Mouse (Mus musculus) heart, embryonic 15.5 days (tissue): ENCODE measurements around the gene Rab26. TPM values are rescaled to one million over a fixed set of nuclear protein-coding genes. Genes with fewer than 3 reads are reported as not detected.

ENCODE experiments used
- ATAC-seq: fragments of 200-750 bp; cut with Nextera tagmentation; replicated peaks from 2 replicates; pipeline ENCODE4 v1.8.0; 2017; ENCODE audit warnings: low read depth, moderate TSS enrichment; ENCODE audit not compliant: insufficient number of reproducible peaks, insufficient read depth, low FRiP score
- H3K27ac ChIP-seq: fragments of 300-500 bp; sonication (generic); 2 replicates; pipeline ENCODE4 v1.5.1; 2015; ENCODE audit warnings: mild to moderate bottlenecking, inconsistent platforms
- H3K27me3 ChIP-seq: fragments of 300-500 bp; sonication (generic); 2 replicates; pipeline ENCODE4 v1.6.1; 2015; ENCODE audit warnings: inconsistent platforms
- H3K36me3 ChIP-seq: fragments of 300-500 bp; sonication (generic); 2 replicates; pipeline ENCODE4 v1.6.1; 2015; ENCODE audit warnings: mild to moderate bottlenecking, inconsistent platforms
- H3K4me1 ChIP-seq: fragments of 300-500 bp; sonication (generic); replicated peaks from 2 replicates; pipeline ENCODE4 v1.6.1; 2015; ENCODE audit warnings: inconsistent platforms
- H3K4me2 ChIP-seq: fragments of 300-500 bp; sonication (generic); 2 replicates; pipeline ENCODE4 v1.6.1; 2015; ENCODE audit warnings: inconsistent platforms, mild to moderate bottlenecking, moderate library complexity
- H3K4me3 ChIP-seq: fragments of 300-500 bp; sonication (generic); 2 replicates; pipeline ENCODE4 v1.5.1; 2015; ENCODE audit warnings: mild to moderate bottlenecking, inconsistent platforms
- H3K9ac ChIP-seq: fragments of 300-500 bp; sonication (generic); 2 replicates; pipeline ENCODE4 v1.6.1; 2015; ENCODE audit warnings: mild to moderate bottlenecking, inconsistent platforms
- H3K9me3 ChIP-seq: fragments of 300-500 bp; sonication (generic); replicated peaks from 2 replicates; pipeline ENCODE4 v1.6.1; 2016; ENCODE audit warnings: inconsistent platforms
- WGBS: fragments of 180-500 bp; shearing (Covaris S2); methylation state at CpG from one replicate; pipeline ENCODE4 v1.1.7; 2015; ENCODE audit warnings: mixed read lengths; 5-methylcytosine and 5-hydroxymethylcytosine counted together
- polyA plus RNA-seq: library from polyadenylated mRNA; unstranded; fragments of >200 nt; fragmentation: Nextera tagmentation; extraction: Ambion mirVana; gene quantifications from 2 replicates; pipeline ENCODE4 v1.2.1, GENCODE M21; 2015

The Rab26 gene
- polyA plus RNA-seq, 1 experiment from 2014 or later: 0.97 TPM

- H3K4me1 ChIP-seq: peaks cover 12% of the 10 kb centered on the region
- ATAC-seq: 0 out of 2 replicates have a peak, but pooled peaks have one; percentile 3
- peak overlapping the region; percentile 70 for H3K4me2 ChIP-seq
- peak overlapping the region; percentile 33; the same call in 1 of the 2 replicates for H3K4me3 ChIP-seq
- H3K27me3 ChIP-seq: peaks cover 16% of the 10 kb centered on the region
- WGBS: 35% methylated on average over 19 of the region's 19 CpGs
- no peaks in the 10 kb centered on the region for H3K9me3 ChIP-seq
- H3K9ac ChIP-seq: no peak overlapping the region
- H3K27ac ChIP-seq: no peak overlapping the region
- peaks cover 43% of the 10 kb centered on the region for H3K36me3 ChIP-seq
Measured at GRCm38 (mm10) chr17:24507129-24507664, 26.8 kb downstream of the Rab26 start.

GRCm38 (mm10) chr17:24506332-24507070 lies 27.5 kb downstream of the Rab26 start:
- Histone ChIP-seq H3K4me3 (peak overlapping the region; percentile 33), H3K9me3 (no peaks in the 10 kb centered on the region), H3K27ac (no peak overlapping the region), H3K4me2 (peak overlapping the region; percentile 70), H3K36me3 (peaks cover 37% of the 10 kb centered on the region), H3K27me3 (peaks cover 16% of the 10 kb centered on the region), H3K4me1 (peaks cover 12% of the 10 kb centered on the region), H3K9ac (peak overlapping the region; percentile 52)
- ATAC-seq: peak; percentile 15; the same call in 1 of the 2 replicates
- 21% methylated on average over 36 of the region's 36 CpGs for WGBS

GRCm38 (mm10) chr17:24505286-24505955 lies 28.6 kb downstream of the Rab26 start:
- no peak for ATAC-seq
- H3K4me2 ChIP-seq: no peak overlapping the region

GRCm38 (mm10) chr17:24504085-24504484 lies 29.9 kb downstream of the Rab26 start:
- H3K27ac ChIP-seq: no peak overlapping the region
- 87% methylated on average over 10 of the region's 10 CpGs for WGBS
- no peak overlapping the region for H3K4me2 ChIP-seq
- no peaks in the 10 kb centered on the region for H3K9me3 ChIP-seq
- H3K4me3 ChIP-seq: no peak overlapping the region
- peaks cover 14% of the 10 kb centered on the region for H3K36me3 ChIP-seq
- peaks cover 12% of the 10 kb centered on the region for H3K4me1 ChIP-seq
- H3K27me3 ChIP-seq: peaks cover 16% of the 10 kb centered on the region
- no peak overlapping the region for H3K9ac ChIP-seq
- no peak for ATAC-seq

More at GRCm38 (mm10) chr17:24505286-24505955, 28.6 kb downstream of the Rab26 start:
- Histone ChIP-seq H3K9ac (no peak overlapping the region), H3K9me3 (no peaks in the 10 kb centered on the region), H3K27ac (no peak overlapping the region), H3K4me1 (peaks cover 12% of the 10 kb centered on the region), H3K4me3 (no peak overlapping the region), H3K27me3 (peaks cover 16% of the 10 kb centered on the region), H3K36me3 (peaks cover 27% of the 10 kb centered on the region)
- WGBS: 88% methylated on average over 30 of the region's 30 CpGs

- Histone ChIP-seq H3K9me3 (no peaks in the 10 kb centered on the region), H3K4me2 (no peak overlapping the region), H3K9ac (no peak overlapping the region), H3K27me3 (peaks cover 14% of the 10 kb centered on the region), H3K4me3 (no peak overlapping the region), H3K36me3 (no peaks in the 10 kb centered on the region), H3K27ac (no peak overlapping the region), H3K4me1 (peaks cover 9% of the 10 kb centered on the region)
- no peak for ATAC-seq
- 40% methylated on average over 11 of the region's 11 CpGs for WGBS
Measured at GRCm38 (mm10) chr17:24502208-24502607, 31.8 kb downstream of the Rab26 start.

- WGBS: 77% methylated on average over 1 of the region's 1 CpGs
- no peaks in the 10 kb centered on the region for H3K9me3 ChIP-seq
Measured at GRCm38 (mm10) chr17:24496026-24496425, 38.0 kb downstream of the Rab26 start.

GRCm38 (mm10) chr17:24495443-24495842 lies 38.6 kb downstream of the Rab26 start:
- Histone ChIP-seq H3K27ac (no peak overlapping the region), H3K9ac (no peak overlapping the region), H3K4me3 (no peak overlapping the region), H3K36me3 (no peaks in the 10 kb centered on the region), H3K27me3 (peaks cover 20% of the 10 kb centered on the region), H3K4me1 (no peaks in the 10 kb centered on the region), H3K4me2 (no peak overlapping the region), H3K9me3 (no peaks in the 10 kb centered on the region)
- WGBS: 68% methylated on average over 3 of the region's 3 CpGs
- no peak for ATAC-seq

More at GRCm38 (mm10) chr17:24496026-24496425, 38.0 kb downstream of the Rab26 start:
- no peak overlapping the region for H3K4me3 ChIP-seq
- no peak overlapping the region for H3K4me2 ChIP-seq
- no peak overlapping the region for H3K27ac ChIP-seq
- H3K36me3 ChIP-seq: no peaks in the 10 kb centered on the region
- no peak overlapping the region for H3K9ac ChIP-seq
- no peak for ATAC-seq
- peaks cover 14% of the 10 kb centered on the region for H3K27me3 ChIP-seq
- H3K4me1 ChIP-seq: no peaks in the 10 kb centered on the region

GRCm38 (mm10) chr17:24494627-24495335 lies 39.2 kb downstream of the Rab26 start:
- H3K9me3 ChIP-seq: no peaks in the 10 kb centered on the region
- H3K4me3 ChIP-seq: no peak overlapping the region
- H3K4me1 ChIP-seq: no peaks in the 10 kb centered on the region
- WGBS: 46% methylated on average over 2 of the region's 2 CpGs
- no peak overlapping the region for H3K4me2 ChIP-seq
- ATAC-seq: no peak
- H3K9ac ChIP-seq: no peak overlapping the region
- H3K27ac ChIP-seq: no peak overlapping the region
- peaks cover 27% of the 10 kb centered on the region for H3K27me3 ChIP-seq
- H3K36me3 ChIP-seq: no peaks in the 10 kb centered on the region

GRCm38 (mm10) chr17:24490399-24490798 lies 43.6 kb downstream of the Rab26 start:
- Histone ChIP-seq H3K27ac (no peak overlapping the region), H3K27me3 (peaks cover 66% of the 10 kb centered on the region), H3K4me1 (peaks cover 18% of the 10 kb centered on the region), H3K4me3 (no peak overlapping the region), H3K9me3 (no peaks in the 10 kb centered on the region), H3K4me2 (no peak overlapping the region), H3K9ac (no peak overlapping the region), H3K36me3 (no peaks in the 10 kb centered on the region)
- WGBS: 88% methylated on average over 4 of the region's 4 CpGs
- ATAC-seq: no peak

GRCm38 (mm10) chr17:24489265-24490030 lies 44.6 kb downstream of the Rab26 start:
- Histone ChIP-seq H3K4me1 (peaks cover 21% of the 10 kb centered on the region), H3K27me3 (peaks cover 69% of the 10 kb centered on the region), H3K9ac (peak overlapping the region; percentile 68), H3K36me3 (no peaks in the 10 kb centered on the region), H3K9me3 (no peaks in the 10 kb centered on the region), H3K4me3 (peak overlapping the region; percentile 72), H3K4me2 (peak overlapping the region; percentile 98), H3K27ac (no peak overlapping the region)
- WGBS: 27% methylated on average over 19 of the region's 19 CpGs
- no peak for ATAC-seq
